ENCODE assay signal across 26 mouse cellular contexts in the genomic region with DNA sequence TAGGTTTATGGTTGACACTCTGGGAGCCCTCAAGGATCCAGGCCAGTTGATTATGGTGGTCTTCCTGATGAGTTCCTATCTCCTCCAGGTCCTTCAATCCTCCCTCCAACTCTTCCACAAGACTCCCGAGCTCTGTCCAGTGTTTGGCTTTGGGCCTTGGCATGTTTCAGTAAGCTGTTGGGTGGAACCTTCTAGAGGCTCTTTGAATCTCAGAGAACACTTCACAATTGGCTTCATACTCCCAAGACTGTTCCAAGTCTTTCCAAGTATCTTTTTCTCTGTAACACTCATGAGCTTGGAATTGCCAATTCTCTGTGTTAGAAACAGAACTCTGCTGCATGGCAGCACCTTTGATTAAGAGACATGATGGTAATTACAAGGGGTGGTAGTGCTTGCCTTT. TPM values are rescaled to one million over a fixed set of nuclear protein-coding genes. Genes with fewer than 3 reads are reported as not detected.
DNase-seq lines count a peak whose midpoint lies in the region; ATAC-seq and TF ChIP-seq lines count a peak whose summit lies in the region.
"Had no signal": no experiment of that assay in that cellular context is flagged by ENCODE, and none has a peak within 500 bp of the region (broad histone marks: within the 10 kb centered on the region; RNA-seq: fewer than 3 reads in every experiment).

No protein-coding gene starts in this region.

- no peak for ATAC-seq in embryonic facial prominence, embryonic 15.5 days (ENCODE audit: insufficient number of reproducible peaks, low FRiP score, low TSS enrichment, low read depth)
- no peak for ATAC-seq in heart, embryonic 11.5 days (replicated peaks; ENCODE audit: insufficient number of reproducible peaks, low FRiP score, low TSS enrichment)
- ATAC-seq in lung, postnatal 0 days = peak; percentile 55
- ATAC-seq: activated CD4-positive, CD25-positive, alpha-beta regulatory T cell, adult 4 months; forebrain, embryonic 13.5 days; hindbrain, postnatal 0 days; intestine, embryonic 15.5 days; liver, embryonic 12.5 days had no signal

- no peak overlapping the region for H3K4me2 ChIP-seq in embryonic facial prominence, embryonic 15.5 days (replicated peaks)
- H3K4me2 ChIP-seq in heart, embryonic 11.5 days = no peak overlapping the region
- no peak overlapping the region for H3K4me2 ChIP-seq in lung, postnatal 0 days (replicated peaks; ENCODE audit: low read depth, low read length)
- H3K4me2 ChIP-seq: forebrain, embryonic 13.5 days; heart, embryonic 13.5 days; hindbrain, embryonic 12.5 days; intestine, embryonic 15.5 days; liver, embryonic 12.5 days had no signal

- H3K27ac ChIP-seq in embryonic facial prominence, embryonic 15.5 days (replicated peaks) = 0 out of 2 replicates have a peak overlapping the region, but pooled peaks have one; percentile 65
- no peak overlapping the region for H3K27ac ChIP-seq in embryonic facial prominence, embryonic 10.5 days (replicated peaks)
- no peak overlapping the region for H3K27ac ChIP-seq in heart, embryonic 11.5 days (ENCODE audit: low read depth, low read length)
- peak overlapping the region; percentile 43; the same call in 1 of the 2 replicates for H3K27ac ChIP-seq in lung, postnatal 0 days (ENCODE audit: low read length)
- H3K27ac ChIP-seq: forebrain, embryonic 13.5 days; heart, embryonic 13.5 days; hindbrain, embryonic 12.5 days; hindbrain, postnatal 0 days; intestine, embryonic 15.5 days; layer of hippocampus, adult 2 months; liver, embryonic 12.5 days had no signal

- TF ChIP-seq EP300 in lung, postnatal 0 days (IDR thresholded peaks at IDR 0.05) = peak; percentile 73; the same call in 1 of the 2 replicates

- no peak for TF ChIP-seq POLR2A in lung, adult 2 months (IDR thresholded peaks at IDR 0.05; ENCODE audit: borderline replicate concordance, extremely low read depth, low read depth, low read length)

- TF ChIP-seq CTCF in lung, postnatal 0 days (IDR thresholded peaks at IDR 0.05) = no peak
- no peak for TF ChIP-seq CTCF in lung, adult 2 months (IDR thresholded peaks at IDR 0.05; ENCODE audit: insufficient read depth, low read length)

- DNase-seq in embryonic facial prominence, embryonic 10.5 days (ENCODE audit: low spot score) = no peak
- peak; percentile 49 for DNase-seq in heart, adult 8-10 months (ENCODE audit: low spot score)
- peak; percentile 79 for DNase-seq in lung, postnatal 0 days (ENCODE audit: low spot score)
- no peak for DNase-seq in lung, adult 2 months
- DNase-seq in layer of hippocampus, postnatal 10 days (ENCODE audit: low spot score in 2 of 2) = no peak
- DNase-seq: adrenal gland, adult 8-10 months; cerebellum, adult 2 months; cerebellum, postnatal 14 days; gastrocnemius, postnatal 25 days; heart, postnatal 14 days; kidney, adult 2 months; kidney, postnatal 36 days; left cerebral cortex, postnatal 4 days; liver, postnatal 0 days; midbrain, embryonic 14.5 days; thymus, postnatal 4 days had no signal

- H3K4me3 ChIP-seq in embryonic facial prominence, embryonic 15.5 days (replicated peaks) = no peak overlapping the region
- H3K4me3 ChIP-seq in embryonic facial prominence, embryonic 10.5 days = no peak overlapping the region
- no peak overlapping the region for H3K4me3 ChIP-seq in heart, embryonic 11.5 days (ENCODE audit: low read depth, low read length)
- no peak overlapping the region for H3K4me3 ChIP-seq in lung, postnatal 0 days (ENCODE audit: low read depth, low read length)
- H3K4me3 ChIP-seq in lung, adult 2 months (replicated peaks; ENCODE audit: extremely low read depth, low read depth, low read length) = no peak overlapping the region
- H3K4me3 ChIP-seq: forebrain, embryonic 13.5 days; heart, embryonic 13.5 days; hindbrain, embryonic 12.5 days; intestine, embryonic 15.5 days; layer of hippocampus, adult 2 months; liver, embryonic 12.5 days had no signal

- no peaks in the 10 kb centered on the region for H3K9me3 ChIP-seq in embryonic facial prominence, embryonic 15.5 days (replicated peaks)
- no peaks in the 10 kb centered on the region for H3K9me3 ChIP-seq in embryonic facial prominence, embryonic 10.5 days
- no peaks in the 10 kb centered on the region for H3K9me3 ChIP-seq in heart, embryonic 11.5 days (replicated peaks; ENCODE audit: control insufficient read depth, low read length)
- H3K9me3 ChIP-seq in lung, postnatal 0 days (ENCODE audit: low read length) = no peaks in the 10 kb centered on the region
- H3K9me3 ChIP-seq: forebrain, embryonic 13.5 days; heart, embryonic 13.5 days; hindbrain, embryonic 12.5 days; intestine, embryonic 15.5 days; liver, embryonic 12.5 days had no signal

- H3K9ac ChIP-seq in embryonic facial prominence, embryonic 15.5 days = no peak overlapping the region
- no peak overlapping the region for H3K9ac ChIP-seq in heart, embryonic 11.5 days (ENCODE audit: low read depth, low read length)
- H3K9ac ChIP-seq in lung, postnatal 0 days (replicated peaks; ENCODE audit: low read depth) = no peak overlapping the region
- H3K9ac ChIP-seq: forebrain, embryonic 13.5 days; heart, embryonic 13.5 days; hindbrain, embryonic 12.5 days; intestine, embryonic 15.5 days; liver, embryonic 12.5 days; liver, postnatal 0 days had no signal

- H3K4me1 ChIP-seq in embryonic facial prominence, embryonic 15.5 days = peaks cover 10% of the 10 kb centered on the region
- 0 out of 2 replicates have a peak, but pooled peaks cover 3% of the 10 kb centered on the region for H3K4me1 ChIP-seq in embryonic facial prominence, embryonic 10.5 days
- H3K4me1 ChIP-seq in heart, embryonic 11.5 days (ENCODE audit: control insufficient read depth, insufficient read depth, low read length) = peaks cover 14% of the 10 kb centered on the region; the same call in 1 of the 2 replicates
- H3K4me1 ChIP-seq in lung, postnatal 0 days (ENCODE audit: insufficient read depth, low read depth, low read length) = peaks cover 11% of the 10 kb centered on the region; the same call in 1 of the 2 replicates
- peaks cover 4% of the 10 kb centered on the region for H3K4me1 ChIP-seq in lung, adult 2 months (ENCODE audit: control insufficient read depth, insufficient read depth, low read length)
- H3K4me1 ChIP-seq: hindbrain, embryonic 12.5 days; liver, embryonic 12.5 days had no signal

- 54% methylated on average over 1 of the region's 1 CpGs for WGBS in embryonic facial prominence, embryonic 15.5 days
- WGBS in embryonic facial prominence, embryonic 10.5 days = 77% methylated on average over 1 of the region's 1 CpGs
- WGBS in heart, embryonic 11.5 days (ENCODE audit: insufficient replicate concordance) = 78% methylated on average over 1 of the region's 1 CpGs
- WGBS in lung, postnatal 0 days = 41% methylated on average over 1 of the region's 1 CpGs
- WGBS in lung, adult 2 months = 53% methylated on average over 1 of the region's 1 CpGs

- no peaks in the 10 kb centered on the region for H3K27me3 ChIP-seq in embryonic facial prominence, embryonic 15.5 days
- no peaks in the 10 kb centered on the region for H3K27me3 ChIP-seq in embryonic facial prominence, embryonic 10.5 days (replicated peaks; ENCODE audit: low read depth, poor library complexity, severe bottlenecking)
- H3K27me3 ChIP-seq in heart, embryonic 11.5 days (ENCODE audit: control insufficient read depth, insufficient read depth, low read length) = no peaks in the 10 kb centered on the region
- no peaks in the 10 kb centered on the region for H3K27me3 ChIP-seq in lung, postnatal 0 days (replicated peaks; ENCODE audit: insufficient read depth, low read length)
- H3K27me3 ChIP-seq: forebrain, embryonic 13.5 days; heart, embryonic 13.5 days; hindbrain, embryonic 12.5 days; intestine, embryonic 15.5 days had no signal

- H3K36me3 ChIP-seq in embryonic facial prominence, embryonic 15.5 days = no peaks in the 10 kb centered on the region
- no peaks in the 10 kb centered on the region for H3K36me3 ChIP-seq in embryonic facial prominence, embryonic 10.5 days (replicated peaks)
- H3K36me3 ChIP-seq in heart, embryonic 11.5 days (ENCODE audit: control insufficient read depth, insufficient read depth, low read length) = no peaks in the 10 kb centered on the region
- no peaks in the 10 kb centered on the region for H3K36me3 ChIP-seq in lung, postnatal 0 days (ENCODE audit: insufficient read depth, low read length)
- H3K36me3 ChIP-seq: heart, embryonic 13.5 days; hindbrain, embryonic 12.5 days; intestine, embryonic 15.5 days; liver, embryonic 12.5 days had no signal

RNA-seq across cellular contexts. Expression of a gene that starts 39.3 kb away (rescaled TPM):
- polyA plus RNA-seq in embryonic facial prominence, embryonic 15.5 days (2015; fragmentation: Nextera tagmentation; extraction: Ambion mirVana) = 38.5 and 41.4 TPM in 2 replicates
- 52.9 and 55.0 TPM in 2 replicates for polyA plus RNA-seq in embryonic facial prominence, embryonic 10.5 days (2016; fragmentation: Nextera tagmentation; extraction: Ambion mirVana)
- 10 to 100 TPM; 52.6 to 58.1 (median 54.0) TPM for total RNA-seq in heart, adult 8-10 months (2022)
- 57.0 and 59.6 TPM in 2 replicates for polyA plus RNA-seq in heart, embryonic 11.5 days (2014; fragmentation: Nextera tagmentation; extraction: Ambion mirVana)
- polyA plus RNA-seq in lung, postnatal 0 days (2015; fragmentation: Nextera tagmentation; extraction: Ambion mirVana) = 22.9 and 25.3 TPM in 2 replicates
- polyA plus RNA-seq in lung, adult 2 months (2012; rRNA removed) = 9.3 and 10.8 TPM in 2 replicates
- total RNA-seq in layer of hippocampus, postnatal 10 days (2021) = 10 to 100 TPM; 29.8 to 31.1 TPM

RNA-seq across cellular contexts. Expression of a gene that starts 39.4 kb away (rescaled TPM):
- polyA plus RNA-seq in embryonic facial prominence, embryonic 15.5 days (2015; fragmentation: Nextera tagmentation; extraction: Ambion mirVana) = 51.2 and 52.2 TPM in 2 replicates
- 82.8 and 88.2 TPM in 2 replicates for polyA plus RNA-seq in embryonic facial prominence, embryonic 10.5 days (2016; fragmentation: Nextera tagmentation; extraction: Ambion mirVana)
- 10 to 100 TPM; 47.2 to 48.0 (median 47.3) TPM for total RNA-seq in heart, adult 8-10 months (2022)
- 73.1 and 86.4 TPM in 2 replicates for polyA plus RNA-seq in heart, embryonic 11.5 days (2014; fragmentation: Nextera tagmentation; extraction: Ambion mirVana)
- polyA plus RNA-seq in lung, postnatal 0 days (2015; fragmentation: Nextera tagmentation; extraction: Ambion mirVana) = 19.2 and 20.4 TPM in 2 replicates
- 7.4 and 9.5 TPM in 2 replicates for polyA plus RNA-seq in lung, adult 2 months (2012; rRNA removed)
- total RNA-seq in layer of hippocampus, postnatal 10 days (2021) = 10 to 100 TPM; 25.8 to 27.1 TPM

Comparison
In these comparisons a context has a peak if more than half of its experiments do, and no peak if none do; other contexts are left out.
1. H3K27ac ChIP-seq: peak in embryonic facial prominence, embryonic 15.5 days (single experiment) and lung, postnatal 0 days (single experiment); none in embryonic facial prominence, embryonic 10.5 days (single experiment) and heart, embryonic 11.5 days (single experiment).
2. DNase-seq: peak in heart, adult 8-10 months (single experiment) and lung, postnatal 0 days (single experiment); none in embryonic facial prominence, embryonic 10.5 days (single experiment), lung, adult 2 months (single experiment) and layer of hippocampus, postnatal 10 days (0 of 2).